Mouse (Mus musculus) E14TG2a.4 (cell line): ENCODE results near the gene Mcm8.

Experiments
- CTCF ChIP-seq: conservative IDR thresholded peaks from 2 replicates; pipeline ENCODE4 v1.5.1; 2014; ENCODE audit warnings: low read length
- NANOG ChIP-seq: IDR thresholded peaks from 2 replicates; pipeline ENCODE4 v1.6.1; 2014; ENCODE audit warnings: borderline replicate concordance, low read length, mixed read lengths

- TF ChIP-seq CTCF (no peak), NANOG (no peak)
Observed at GRCm38 (mm10) chr2:132853051-132853450, 37.1 kb downstream of the Mcm8 start.
